Mouse (Mus musculus) forebrain, postnatal 0 days (tissue): Measurements from ENCODE around the gene Mst1. TPM values are rescaled to one million over a fixed set of nuclear protein-coding genes. Genes with fewer than 3 reads are reported as not detected.

Experiments
- ATAC-seq: fragments of 200-750 bp; cut with Nextera tagmentation; 2 replicates; pipeline ENCODE4 v1.8.0; 2017; ENCODE audit warnings: mild to moderate bottlenecking, moderate library complexity
- DNase-seq: peaks from one replicate; pipeline ENCODE4 v3.0.0-alpha.2; 2015
- H3K27ac ChIP-seq: fragments of 300-500 bp; sonication (generic); 2 replicates; pipeline ENCODE4 v1.5.1; 2014; ENCODE audit warnings: low read depth, mild to moderate bottlenecking, antibody characterized with exemption, low read length, moderate library complexity, mixed read lengths
- H3K27me3 ChIP-seq: fragments of 300-500 bp; sonication (generic); 2 replicates; pipeline ENCODE4 v1.6.1; 2014; ENCODE audit warnings: mild to moderate bottlenecking, low read length, mixed read lengths; ENCODE audit not compliant: insufficient read depth
- H3K36me3 ChIP-seq: fragments of 300-500 bp; sonication (generic); 2 replicates; pipeline ENCODE4 v1.6.1; 2014; ENCODE audit warnings: mild to moderate bottlenecking, moderate library complexity; ENCODE audit not compliant: insufficient read depth
- H3K4me1 ChIP-seq: fragments of 300-500 bp; sonication (generic); 2 replicates; pipeline ENCODE4 v1.6.1; 2014; ENCODE audit warnings: antibody characterized with exemption; ENCODE audit not compliant: insufficient read depth
- H3K4me2 ChIP-seq: fragments of 300-500 bp; sonication (generic); 2 replicates; pipeline ENCODE4 v1.6.1; 2014; ENCODE audit warnings: low read depth, mild to moderate bottlenecking, moderate library complexity
- H3K4me3 ChIP-seq: fragments of 300-500 bp; sonication (generic); 2 replicates; pipeline ENCODE4 v1.5.1; 2014; ENCODE audit warnings: low read depth, low read length, mixed read lengths
- H3K9ac ChIP-seq: fragments of 300-500 bp; sonication (generic); 2 replicates; pipeline ENCODE4 v1.6.1; 2014; ENCODE audit warnings: mild to moderate bottlenecking
- H3K9me3 ChIP-seq: fragments of 300-500 bp; sonication (generic); 2 replicates; pipeline ENCODE4 v1.6.1; 2016; ENCODE audit warnings: low read length
- CTCF ChIP-seq: sonication (generic); IDR thresholded peaks from 2 replicates; pipeline ENCODE4 v1.5.1; 2016; ENCODE audit warnings: antibody characterized with exemption, control low read depth, low read depth
- WGBS: fragments of 180-500 bp; shearing (Covaris S2); extraction: QIAGEN DNeasy Blood & Tissue Kit; methylation state at CpG from one replicate; pipeline ENCODE4 v1.1.7; 2014; 5-methylcytosine and 5-hydroxymethylcytosine counted together
- microRNA-seq, 2 experiments: library from miRNA; unstranded; fragments of <30 nt; microRNA quantifications; one replicate each; pipeline ENCODE4; 2016
- polyA plus RNA-seq: library from polyadenylated mRNA; unstranded; fragments of >200 nt; fragmentation: Nextera tagmentation; extraction: Ambion mirVana; gene quantifications from 2 replicates; pipeline ENCODE4 v1.2.1, GENCODE M21; 2015
- total RNA-seq: library from RNA; depleted of rRNA; stranded (reverse); fragments of >200 nt; gene quantifications from 2 replicates; pipeline ENCODE4 v1.2.3, GENCODE M21; 2014; rRNA removed

The Mst1 gene
- total and polyA plus RNA-seq, 2 experiments from 2014 or later: 0.10 TPM; not detected in 1

DNA sequence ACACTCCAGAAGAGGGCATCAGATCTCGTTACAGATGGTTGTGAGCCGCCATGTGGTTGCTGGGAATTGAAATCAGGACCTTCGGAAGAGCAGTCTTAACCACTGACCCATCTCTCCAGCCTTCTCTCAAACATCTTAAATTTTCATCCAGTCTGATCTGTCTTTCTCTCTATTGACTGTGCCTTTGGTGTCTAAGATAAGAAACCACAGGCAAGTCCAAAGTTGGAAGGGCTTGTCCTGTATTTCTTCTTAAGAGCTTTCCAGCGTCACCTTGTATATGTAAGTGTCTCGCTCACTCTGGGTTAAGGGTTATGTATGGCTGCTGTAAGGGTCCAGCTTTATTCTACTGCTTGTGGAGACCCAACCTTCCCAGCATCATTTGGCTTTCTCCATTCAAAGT, 51.3 kb downstream of the Mst1 start:
- WGBS: 89% methylated on average over 5 of the region's 5 CpGs
- no peaks in the 10 kb centered on the region for H3K4me1 ChIP-seq
- no peak for TF ChIP-seq CTCF
- H3K9ac ChIP-seq: no peak overlapping the region
- no peaks in the 10 kb centered on the region for H3K27me3 ChIP-seq
- H3K36me3 ChIP-seq: no peaks in the 10 kb centered on the region
- H3K9me3 ChIP-seq: no peaks in the 10 kb centered on the region
- ATAC-seq (no peak), DNase-seq (no peak)
- H3K4me2 ChIP-seq: no peak overlapping the region
- H3K4me3 ChIP-seq: no peak overlapping the region
- no peak overlapping the region for H3K27ac ChIP-seq

DNA sequence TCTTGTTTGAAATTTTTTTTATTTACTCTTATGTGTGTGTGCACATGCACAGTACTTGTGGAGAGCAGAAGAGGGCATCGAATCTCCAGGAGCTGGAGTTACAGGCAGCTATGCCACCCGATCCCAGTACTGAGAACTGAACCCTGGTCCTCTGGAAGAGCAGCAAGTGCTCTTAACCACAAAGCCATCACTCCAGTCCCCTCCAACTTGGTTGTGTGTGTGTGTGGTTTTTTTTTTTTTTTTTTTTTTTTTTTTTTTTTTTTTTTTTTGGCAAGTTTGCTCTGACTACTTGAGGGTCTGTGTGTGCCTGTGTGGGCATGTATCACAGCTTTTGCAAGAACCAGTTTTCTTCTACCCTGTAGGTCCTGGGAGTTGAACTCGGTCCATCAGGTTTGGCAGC, 52.1 kb downstream of the Mst1 start:
- H3K4me1 ChIP-seq: no peaks in the 10 kb centered on the region
- ATAC-seq (no peak), DNase-seq (no peak)
- no peak overlapping the region for H3K27ac ChIP-seq
- no peak for TF ChIP-seq CTCF
- no peak overlapping the region for H3K4me3 ChIP-seq
- no peaks in the 10 kb centered on the region for H3K9me3 ChIP-seq
- H3K4me2 ChIP-seq: no peak overlapping the region
- H3K9ac ChIP-seq: no peak overlapping the region
- no peaks in the 10 kb centered on the region for H3K27me3 ChIP-seq
- peaks cover 7% of the 10 kb centered on the region; the same call in 1 of the 2 replicates for H3K36me3 ChIP-seq
- 85% methylated on average over 3 of the region's 3 CpGs for WGBS

DNA sequence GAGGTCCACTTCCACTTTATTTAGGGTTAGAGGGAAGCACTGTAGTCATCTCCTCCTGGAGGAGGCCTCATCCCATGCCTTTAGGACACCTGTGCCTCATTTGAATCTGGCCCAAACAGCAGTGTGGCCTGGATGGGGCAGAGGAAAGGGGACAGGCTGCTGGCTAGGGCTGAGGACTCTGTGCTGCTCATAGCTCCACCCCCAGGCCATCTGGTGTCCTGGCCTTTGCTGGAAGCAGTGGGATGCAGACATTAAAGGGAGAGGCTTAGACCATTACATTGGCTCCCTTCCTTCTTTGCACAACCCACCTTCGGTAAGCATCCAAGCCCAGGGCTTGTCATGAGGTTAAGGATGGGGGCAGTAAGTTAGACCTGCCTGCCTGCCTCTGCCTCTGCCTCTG, 53.2 kb downstream of the Mst1 start:
- Histone ChIP-seq H3K9ac (no peak overlapping the region), H3K36me3 (peaks cover 13% of the 10 kb centered on the region; the same call in 1 of the 2 replicates), H3K9me3 (no peaks in the 10 kb centered on the region), H3K4me1 (no peaks in the 10 kb centered on the region), H3K4me2 (no peak overlapping the region), H3K27ac (no peak overlapping the region), H3K27me3 (no peaks in the 10 kb centered on the region), H3K4me3 (no peak overlapping the region)
- TF ChIP-seq CTCF: no peak
- ATAC-seq: no peak
- DNase-seq: no peak
- 64% methylated on average over 1 of the region's 1 CpGs for WGBS

Small RNAs within 50 kb of the gene (microRNA-seq; reads per million reads assigned to microRNA genes)
- gene Gm47303: 0 reads per million in 2 experiments
- gene Mir7088: 0 reads per million in 2 experiments

Other genes starting within 250 kb of the Mst1 start
- gene Rbm6, start 207.2 kb upstream of the Mst1 start, total RNA-seq: 77.8 and 78.3 TPM in 2 replicates
- 41.4 and 59.5 TPM in 2 replicates for gene Rbm6, start 207.2 kb upstream of the Mst1 start, polyA plus RNA-seq
- 18.9 and 22.2 TPM in 2 replicates for gene Mon1a, start 192.3 kb upstream of the Mst1 start, total RNA-seq
- 17.4 and 18.1 TPM in 2 replicates for gene Mon1a, start 192.3 kb upstream of the Mst1 start, polyA plus RNA-seq
- 0.86 and 1.0 TPM in 2 replicates for gene Mst1r, start 173.6 kb upstream of the Mst1 start, total RNA-seq
- gene Mst1r, start 173.6 kb upstream of the Mst1 start, polyA plus RNA-seq: 0.48 and 1.0 TPM in 2 replicates
- gene Actl11, start 152.0 kb upstream of the Mst1 start, total RNA-seq: not detected in 2 replicates
- gene Actl11, start 152.0 kb upstream of the Mst1 start, polyA plus RNA-seq: not detected in 2 replicates
- gene Camkv, start 144.8 kb upstream of the Mst1 start, total RNA-seq: 228 and 329 TPM in 2 replicates
- gene Camkv, start 144.8 kb upstream of the Mst1 start, polyA plus RNA-seq: 194 and 197 TPM in 2 replicates
- 11.0 and 15.7 TPM in 2 replicates for gene Traip, start 130.3 kb upstream of the Mst1 start, total RNA-seq
- gene Traip, start 130.3 kb upstream of the Mst1 start, polyA plus RNA-seq: 11.2 TPM in 2 replicates
- gene Uba7, start 104.9 kb upstream of the Mst1 start, total RNA-seq: 3.5 and 4.0 TPM in 2 replicates
- 4.5 and 4.8 TPM in 2 replicates for gene Uba7, start 104.9 kb upstream of the Mst1 start, polyA plus RNA-seq
- 0.46 TPM in 1 of 2 replicates, not detected in the other for gene Gm20661, start 97.4 kb upstream of the Mst1 start, total RNA-seq
- gene Gm20661, start 97.4 kb upstream of the Mst1 start, polyA plus RNA-seq: 0.12 and 0.20 TPM in 2 replicates
- gene Inka1, start 94.6 kb upstream of the Mst1 start, total RNA-seq: 6.3 and 7.8 TPM in 2 replicates
- gene Inka1, start 94.6 kb upstream of the Mst1 start, polyA plus RNA-seq: 20.3 and 23.0 TPM in 2 replicates
- 3.1 and 4.4 TPM in 2 replicates for gene Cdhr4, start 87.9 kb upstream of the Mst1 start, total RNA-seq
- 0.38 and 0.69 TPM in 2 replicates for gene Cdhr4, start 87.9 kb upstream of the Mst1 start, polyA plus RNA-seq
- 4.2 and 7.9 TPM in 2 replicates for gene Gm20662, start 84.1 kb upstream of the Mst1 start, total RNA-seq
- gene Gm20662, start 84.1 kb upstream of the Mst1 start, polyA plus RNA-seq: not detected in 2 replicates
- gene Ip6k1, start 77.9 kb upstream of the Mst1 start, total RNA-seq: 240 and 251 TPM in 2 replicates
- gene Ip6k1, start 77.9 kb upstream of the Mst1 start, polyA plus RNA-seq: 70.5 and 86.9 TPM in 2 replicates
- 17.5 and 18.6 TPM in 2 replicates for gene Gmppb, start 31.2 kb upstream of the Mst1 start, total RNA-seq
- gene Gmppb, start 31.2 kb upstream of the Mst1 start, polyA plus RNA-seq: 15.5 and 16.0 TPM in 2 replicates
- 2.9 and 3.4 TPM in 2 replicates for gene Amigo3, start 27.3 kb upstream of the Mst1 start, total RNA-seq
- 1.4 and 1.5 TPM in 2 replicates for gene Amigo3, start 27.3 kb upstream of the Mst1 start, polyA plus RNA-seq
- gene Rnf123, start 2.9 kb downstream of the Mst1 start, total RNA-seq: 32.0 and 35.8 TPM in 2 replicates
- 25.4 and 37.0 TPM in 2 replicates for gene Rnf123, start 2.9 kb downstream of the Mst1 start, polyA plus RNA-seq
- 24.5 and 27.9 TPM in 2 replicates for gene Apeh, start 14.2 kb downstream of the Mst1 start, total RNA-seq
- gene Apeh, start 14.2 kb downstream of the Mst1 start, polyA plus RNA-seq: 28.2 and 30.0 TPM in 2 replicates
- 27.4 and 34.1 TPM in 2 replicates for gene Bsn, start 109.9 kb downstream of the Mst1 start, total RNA-seq
- 3.0 and 5.5 TPM in 2 replicates for gene Bsn, start 109.9 kb downstream of the Mst1 start, polyA plus RNA-seq
- 86.9 and 114 TPM in 2 replicates for gene Dag1, start 183.5 kb downstream of the Mst1 start, total RNA-seq
- gene Dag1, start 183.5 kb downstream of the Mst1 start, polyA plus RNA-seq: 64.3 and 77.4 TPM in 2 replicates
- 66.6 and 67.7 TPM in 2 replicates for gene Nicn1, start 210.0 kb downstream of the Mst1 start, total RNA-seq
- 115 and 134 TPM in 2 replicates for gene Nicn1, start 210.0 kb downstream of the Mst1 start, polyA plus RNA-seq
- 25.9 and 32.6 TPM in 2 replicates for gene Amt, start 216.4 kb downstream of the Mst1 start, total RNA-seq
- gene Amt, start 216.4 kb downstream of the Mst1 start, polyA plus RNA-seq: 14.6 and 20.1 TPM in 2 replicates
- 119 and 126 TPM in 2 replicates for gene Rhoa, start 225.7 kb downstream of the Mst1 start, total RNA-seq
- gene Rhoa, start 225.7 kb downstream of the Mst1 start, polyA plus RNA-seq: 238 and 271 TPM in 2 replicates
- gene Tcta, start 225.7 kb downstream of the Mst1 start, total RNA-seq: 47.7 and 50.0 TPM in 2 replicates
- gene Tcta, start 225.7 kb downstream of the Mst1 start, polyA plus RNA-seq: 59.2 and 66.2 TPM in 2 replicates